Mouse (Mus musculus) layer of hippocampus, adult 8-10 months (tissue): ENCODE results near the gene Ramac. TPM values are rescaled to one million over a fixed set of nuclear protein-coding genes. Genes with fewer than 3 reads are reported as not detected.
A peak's percentile ranks its signal among the peaks of the same experiment; 100 is the strongest.

ENCODE experiments used
- DNase-seq, 2 experiments: peaks; one replicate each; pipeline ENCODE4 v3.0.0; 2022; ENCODE audit warnings: low spot score in 2 of 2
- total RNA-seq, 4 experiments: library from RNA; stranded (reverse); gene quantifications; 2 replicates each; pipeline ENCODE4 v1.2.4; 2022

The Ramac gene
- total RNA-seq, 4 experiments from 2014 or later, result 69.5 to 77.5 (median 73.7) TPM

DNA sequence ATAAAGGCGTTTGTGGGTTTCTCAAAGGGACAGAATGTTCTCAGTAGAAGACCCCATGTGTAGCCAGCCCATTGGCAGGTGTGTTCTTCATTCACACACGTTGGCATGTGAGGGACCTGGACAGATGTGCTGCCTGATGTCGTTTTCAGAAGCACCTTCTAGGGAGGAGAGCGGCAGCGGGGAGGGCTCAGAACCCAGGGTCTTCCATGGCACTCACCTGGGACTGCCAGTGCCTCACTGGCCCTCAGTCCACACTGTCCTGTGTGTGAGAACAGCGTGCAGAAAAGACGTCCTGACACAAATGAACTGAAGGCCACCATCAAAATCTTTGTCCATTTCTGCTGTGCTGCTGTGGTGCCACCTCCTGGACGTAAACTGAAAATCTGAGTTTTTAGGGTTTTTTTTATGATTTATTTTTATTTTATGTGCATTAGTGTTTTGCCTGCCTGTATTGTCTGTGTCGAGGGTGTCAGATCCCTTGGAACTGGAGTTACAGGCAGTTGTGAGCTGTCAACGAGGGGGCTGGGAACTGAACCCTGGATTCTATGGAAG is 15.0 kb downstream of the Ramac start:
- DNase-seq, result no peak

DNA sequence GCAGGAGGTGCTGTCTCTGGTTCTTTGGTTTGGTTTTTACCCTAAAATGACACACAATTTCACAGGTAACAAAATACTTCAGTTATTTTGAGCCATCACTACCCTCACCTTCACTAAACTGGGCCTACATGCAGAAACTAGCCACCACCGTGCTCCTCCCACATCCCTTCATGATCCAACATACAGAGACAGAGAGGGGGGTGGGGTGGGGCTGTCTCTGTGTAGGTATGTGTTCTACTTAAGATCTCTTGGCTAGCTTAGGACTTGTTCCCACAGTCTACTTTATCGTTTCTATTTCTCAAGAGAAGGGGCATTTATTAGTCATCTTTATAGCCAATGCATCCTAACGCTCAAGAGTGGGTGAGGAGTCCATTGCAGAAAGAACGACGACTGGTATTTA is 25.8 kb downstream of the Ramac start:
- DNase-seq, result no peak

DNA sequence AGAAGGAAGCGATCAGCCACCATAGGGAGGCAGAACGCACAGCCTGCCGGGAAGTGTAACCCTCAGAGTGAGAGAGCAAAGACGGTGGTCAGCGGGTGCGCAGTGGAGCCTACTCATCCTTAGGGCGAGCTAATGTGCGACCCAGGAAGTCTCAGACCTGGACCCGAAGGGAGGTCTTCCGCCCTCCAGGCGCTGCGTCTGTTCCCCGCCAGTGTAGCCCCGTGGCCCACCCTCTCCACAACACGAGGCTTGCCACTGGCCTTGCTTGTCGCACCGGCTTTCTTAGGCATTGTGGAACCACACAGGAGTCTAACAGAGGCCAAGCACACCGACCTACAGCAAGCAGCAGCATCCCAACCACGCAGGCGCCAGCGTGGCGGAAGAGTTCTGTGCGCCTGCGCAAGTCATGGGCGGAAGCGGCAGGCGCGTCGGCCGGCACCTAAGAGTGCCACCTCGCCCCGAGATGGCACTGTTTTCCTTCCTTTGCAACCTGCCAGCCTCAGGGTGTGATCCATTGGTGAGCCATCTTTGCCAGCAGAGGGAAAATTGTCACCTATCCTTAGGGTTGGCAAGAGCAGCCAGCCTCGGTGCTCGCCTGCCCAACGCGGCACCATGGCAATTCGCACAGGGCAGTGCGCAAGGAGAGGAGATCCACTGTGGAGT is 26.5 kb downstream of the Ramac start, which contains the start of gene 3110040N11Rik:
TSS of gene 3110040N11Rik (minus strand) at position 384 of the 663 bp plus-strand sequence.
- peak; percentile 74 to 80 for DNase-seq

DNA sequence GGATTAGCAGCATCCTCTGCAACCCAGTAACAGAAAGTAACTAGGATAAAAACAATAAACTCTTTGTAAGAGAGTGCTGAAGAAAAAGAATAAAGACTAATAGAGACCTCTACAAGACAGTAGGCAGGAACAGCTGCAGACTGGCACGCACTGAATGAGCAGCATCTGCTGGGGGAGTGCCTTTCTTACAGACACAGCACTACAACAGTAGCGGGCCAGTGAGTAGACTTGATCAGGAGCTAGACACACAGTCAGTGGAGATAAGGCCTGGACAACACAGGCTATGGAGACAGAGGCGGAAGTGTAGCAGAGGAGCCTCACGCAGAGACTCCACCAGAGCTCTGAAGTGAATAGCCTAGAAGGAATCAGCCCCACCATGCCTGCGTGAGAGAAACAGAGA is 43.3 kb downstream of the Ramac start:
- no peak for DNase-seq

Other genes starting within 250 kb of the Ramac start
- gene Fsd2, start 196.0 kb upstream of the Ramac start, total RNA-seq, result under 1 TPM; 0.27 to 0.33 (median 0.30) TPM
- gene Whamm, start 191.7 kb upstream of the Ramac start, total RNA-seq, result 10 to 100 TPM; 20.6 to 23.8 (median 21.0) TPM
- 10 to 100 TPM; 77.8 to 89.4 (median 88.7) TPM for gene Homer2, start 55.4 kb upstream of the Ramac start, total RNA-seq
- 10 to 100 TPM; 20.8 to 27.8 (median 25.9) TPM for gene 3110040N11Rik, start 26.6 kb downstream of the Ramac start, total RNA-seq
- gene Btbd1, start 66.5 kb downstream of the Ramac start, total RNA-seq, result 100 to 1,000 TPM in 3 of 4 experiments, 10 to 100 TPM in 1; 97.8 to 114 (median 106) TPM
- gene Gm10160, start 92.9 kb downstream of the Ramac start, total RNA-seq, result not detected
- 10 to 100 TPM; 16.0 to 21.7 (median 16.8) TPM for gene Tm6sf1, start 96.1 kb downstream of the Ramac start, total RNA-seq
- gene Hdgfl3, start 171.5 kb downstream of the Ramac start, total RNA-seq, result 10 to 100 TPM; 61.8 to 65.0 (median 63.0) TPM
- gene Bnc1, start 229.4 kb downstream of the Ramac start, total RNA-seq, result under 1 TPM in 2 of 4 experiments, not detected in 2; 0.10 to 0.11 TPM